Mouse (Mus musculus): ENCODE data around the gene Gcn1l1. TPM values are rescaled to one million over a fixed set of nuclear protein-coding genes. Genes with fewer than 3 reads are reported as not detected.

Gcn1l1 gene
- total and polyA plus RNA-seq, 2 experiments from 2014 or later: 22.8 to 73.4 TPM

DNA sequence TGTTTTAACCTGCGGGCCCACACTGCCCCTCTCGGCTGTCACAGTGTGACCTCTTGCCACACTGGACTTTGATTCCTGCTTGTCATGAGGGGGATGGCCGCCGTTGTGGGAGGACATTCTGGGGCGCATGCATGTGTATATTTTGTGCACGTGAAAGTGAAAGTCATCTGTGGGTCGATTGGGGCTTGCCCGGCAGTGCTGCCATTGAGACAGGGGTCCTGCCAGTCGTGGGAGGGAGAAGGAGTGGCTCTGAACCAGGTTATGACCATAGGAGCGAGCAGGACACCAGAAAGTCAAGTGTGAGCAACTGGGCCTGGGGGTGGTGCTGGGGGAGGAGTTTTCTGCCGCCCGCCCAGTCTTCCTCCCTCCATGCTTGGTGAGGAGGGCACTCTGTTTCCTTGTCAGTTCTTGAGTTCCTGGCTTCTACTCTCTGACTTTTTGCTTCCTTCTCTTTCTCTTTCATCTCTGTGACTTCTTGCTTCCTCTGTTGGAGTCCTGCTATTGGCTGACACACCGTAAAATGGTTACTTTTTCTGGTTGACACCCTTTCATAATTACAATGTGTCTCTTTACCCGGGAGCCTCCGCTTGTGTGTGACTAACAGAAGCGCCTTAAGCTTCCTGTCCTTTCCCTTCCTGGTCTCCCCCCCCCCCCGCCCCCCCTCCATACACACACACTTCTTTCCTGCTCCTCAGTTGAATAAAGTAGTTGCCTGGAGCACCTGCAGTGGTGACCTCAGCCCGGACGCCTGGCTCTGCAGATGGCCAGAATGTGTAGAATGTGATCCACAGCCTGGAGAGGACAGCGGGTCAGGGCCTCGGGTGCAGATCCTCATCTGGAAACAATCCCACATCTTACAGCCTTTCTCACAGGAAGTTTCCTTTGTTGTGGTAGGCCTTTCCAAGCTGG is 43.2 kb upstream of the Gcn1l1 start:
- Histone ChIP-seq H3K27ac (peak overlapping the region; percentile 22; the same call in 1 of the 2 replicates), H3K4me1 (ENCODE audit: insufficient read depth, low read length) (0 out of 2 replicates have a peak, but pooled peaks cover 8% of the 10 kb centered on the region), H3K9me3 (ENCODE audit: low read length) (no peaks in the 10 kb centered on the region), H3K9ac (replicated peaks; ENCODE audit: low read length) (no peak overlapping the region), H3K27me3 (ENCODE audit: insufficient read depth, low read length) (no peaks in the 10 kb centered on the region), H3K4me3 (ENCODE audit: low read length) (no peak overlapping the region), H3K36me3 (ENCODE audit: insufficient read depth, low read length) (no peaks in the 10 kb centered on the region), H3K4me2 (ENCODE audit: low read depth, low read length) (no peak overlapping the region)
- 66% methylated on average over 20 of the region's 21 CpGs for WGBS
- TF ChIP-seq CTCF (IDR thresholded peaks at IDR 0.05; ENCODE audit: low read depth): no peak
- DNase-seq (ENCODE audit: low spot score) (no peak), ATAC-seq (no peak)

GRCm38 (mm10) chr5:115522531-115522930 is 42.5 kb upstream of the Gcn1l1 start:
- no peak for ATAC-seq
- no peaks in the 10 kb centered on the region for H3K36me3 ChIP-seq (ENCODE audit: insufficient read depth, low read length)
- 0 out of 2 replicates have a peak, but pooled peaks cover 8% of the 10 kb centered on the region for H3K4me1 ChIP-seq (ENCODE audit: insufficient read depth, low read length)
- WGBS: 90% methylated on average over 4 of the region's 4 CpGs
- no peak for TF ChIP-seq CTCF (IDR thresholded peaks at IDR 0.05; ENCODE audit: low read depth)
- H3K4me3 ChIP-seq (ENCODE audit: low read length): no peak overlapping the region
- no peaks in the 10 kb centered on the region for H3K27me3 ChIP-seq (ENCODE audit: insufficient read depth, low read length)
- H3K27ac ChIP-seq: no peak overlapping the region; the same call in 1 of the 2 replicates
- no peak for DNase-seq (ENCODE audit: low spot score)
- H3K4me2 ChIP-seq (ENCODE audit: low read depth, low read length): no peak overlapping the region
- H3K9ac ChIP-seq (replicated peaks; ENCODE audit: low read length): no peak overlapping the region
- H3K9me3 ChIP-seq (ENCODE audit: low read length): no peaks in the 10 kb centered on the region

GRCm38 (mm10) chr5:115522981-115523499 is 42.0 kb upstream of the Gcn1l1 start:
- Histone ChIP-seq H3K9ac (replicated peaks; ENCODE audit: low read length) (no peak overlapping the region), H3K4me1 (ENCODE audit: insufficient read depth, low read length) (0 out of 2 replicates have a peak, but pooled peaks cover 8% of the 10 kb centered on the region), H3K9me3 (ENCODE audit: low read length) (no peaks in the 10 kb centered on the region), H3K4me3 (ENCODE audit: low read length) (no peak overlapping the region), H3K36me3 (ENCODE audit: insufficient read depth, low read length) (no peaks in the 10 kb centered on the region), H3K27me3 (ENCODE audit: insufficient read depth, low read length) (no peaks in the 10 kb centered on the region), H3K27ac (no peak overlapping the region), H3K4me2 (ENCODE audit: low read depth, low read length) (no peak overlapping the region)
- no peak for TF ChIP-seq CTCF (IDR thresholded peaks at IDR 0.05; ENCODE audit: low read depth)
- DNase-seq (ENCODE audit: low spot score) (no peak), ATAC-seq (no peak)
- WGBS: 80% methylated on average over 15 of the region's 15 CpGs

GRCm38 (mm10) chr5:115523971-115524370 is 41.1 kb upstream of the Gcn1l1 start:
- DNase-seq (ENCODE audit: low spot score): no peak
- Histone ChIP-seq H3K27ac (no peak overlapping the region), H3K4me1 (ENCODE audit: insufficient read depth, low read length) (peaks cover 11% of the 10 kb centered on the region; the same call in 1 of the 2 replicates), H3K9me3 (ENCODE audit: low read length) (no peaks in the 10 kb centered on the region), H3K4me2 (ENCODE audit: low read depth, low read length) (no peak overlapping the region), H3K36me3 (ENCODE audit: insufficient read depth, low read length) (no peaks in the 10 kb centered on the region), H3K4me3 (ENCODE audit: low read length) (no peak overlapping the region), H3K27me3 (ENCODE audit: insufficient read depth, low read length) (no peaks in the 10 kb centered on the region), H3K9ac (replicated peaks; ENCODE audit: low read length) (no peak overlapping the region)
- 0 out of 2 replicates have a peak, but pooled peaks have one; percentile 25 for ATAC-seq
- TF ChIP-seq CTCF (IDR thresholded peaks at IDR 0.05; ENCODE audit: low read depth): peak; percentile 46
- WGBS: 21% methylated on average over 15 of the region's 15 CpGs

GRCm38 (mm10) chr5:115524471-115524870 is 40.6 kb upstream of the Gcn1l1 start:
- Histone ChIP-seq H3K4me2 (ENCODE audit: low read depth, low read length) (no peak overlapping the region), H3K36me3 (ENCODE audit: insufficient read depth, low read length) (no peaks in the 10 kb centered on the region), H3K9ac (replicated peaks; ENCODE audit: low read length) (no peak overlapping the region), H3K27ac (no peak overlapping the region), H3K4me3 (ENCODE audit: low read length) (no peak overlapping the region), H3K27me3 (ENCODE audit: insufficient read depth, low read length) (no peaks in the 10 kb centered on the region), H3K9me3 (ENCODE audit: low read length) (no peaks in the 10 kb centered on the region), H3K4me1 (ENCODE audit: insufficient read depth, low read length) (peaks cover 16% of the 10 kb centered on the region)
- no peak for DNase-seq (ENCODE audit: low spot score)
- no peak for TF ChIP-seq CTCF (IDR thresholded peaks at IDR 0.05; ENCODE audit: low read depth)
- 68% methylated on average over 12 of the region's 12 CpGs for WGBS
- no peak for ATAC-seq

DNA sequence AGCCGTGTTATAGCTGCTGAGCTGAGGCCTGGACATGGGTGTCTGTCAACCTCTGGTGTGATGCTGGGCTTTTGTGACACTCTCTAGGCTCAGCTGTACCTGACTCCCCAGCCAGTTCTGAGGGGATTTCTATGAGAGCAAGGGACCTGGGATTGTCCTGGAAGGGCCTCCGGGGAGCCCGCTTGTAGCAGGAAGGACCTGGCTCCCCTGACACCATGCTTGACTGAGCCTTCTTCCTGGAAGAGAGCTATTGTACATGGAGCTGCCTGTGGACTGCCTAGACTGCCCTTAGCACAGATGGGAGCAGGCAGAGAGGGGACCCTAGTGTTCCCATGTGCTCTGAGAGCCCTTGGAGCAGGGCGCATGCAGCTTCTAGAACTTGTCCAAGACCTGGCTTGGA is 39.6 kb upstream of the Gcn1l1 start:
- Histone ChIP-seq H3K27ac (0 out of 2 replicates have a peak overlapping the region, but pooled peaks have one; percentile 11), H3K4me1 (ENCODE audit: insufficient read depth, low read length) (peaks cover 25% of the 10 kb centered on the region), H3K4me3 (ENCODE audit: low read length) (no peak overlapping the region), H3K4me2 (ENCODE audit: low read depth, low read length) (no peak overlapping the region), H3K9ac (replicated peaks; ENCODE audit: low read length) (no peak overlapping the region), H3K27me3 (ENCODE audit: insufficient read depth, low read length) (no peaks in the 10 kb centered on the region), H3K9me3 (ENCODE audit: low read length) (no peaks in the 10 kb centered on the region), H3K36me3 (ENCODE audit: insufficient read depth, low read length) (no peaks in the 10 kb centered on the region)
- DNase-seq (ENCODE audit: low spot score): no peak
- TF ChIP-seq CTCF (IDR thresholded peaks at IDR 0.05; ENCODE audit: low read depth): no peak
- ATAC-seq: no peak
- WGBS: 92% methylated on average over 4 of the region's 4 CpGs
